Mouse (Mus musculus): ENCODE results near the gene Taf13. TPM values are rescaled to one million over a fixed set of nuclear protein-coding genes. Genes with fewer than 3 reads are reported as not detected.

Taf13 gene
- polyA plus RNA-seq, 1 experiment from 2014 or later = 68.8 TPM

DNA sequence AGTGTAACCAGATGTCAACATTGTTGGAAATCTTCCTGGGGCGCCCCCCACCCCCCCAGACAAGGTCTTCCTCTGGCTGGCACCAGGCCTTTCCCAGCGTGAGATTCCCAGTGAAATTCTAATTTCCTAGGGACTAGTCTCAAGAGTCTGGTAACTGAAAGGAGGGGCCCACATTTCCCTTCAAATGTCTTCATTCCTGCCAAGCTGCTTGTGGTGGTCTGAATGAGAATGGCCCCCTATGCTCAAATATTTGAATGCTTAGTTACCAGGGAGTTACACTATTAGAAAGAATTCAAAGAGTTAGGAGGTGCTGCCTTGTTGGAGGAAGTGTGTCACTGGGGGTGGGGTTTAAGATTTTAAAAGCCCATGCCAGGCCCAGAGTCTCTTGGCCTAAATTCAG lies 16.9 kb downstream of the Taf13 start:
- Histone ChIP-seq H3K27me3 (no peaks in the 10 kb centered on the region), H3K4me1 (replicated peaks) (peaks cover 10% of the 10 kb centered on the region), H3K4me3 (replicated peaks) (no peak overlapping the region), H3K27ac (no peak overlapping the region), H3K36me3 (no peaks in the 10 kb centered on the region), H3K9me3 (no peaks in the 10 kb centered on the region), H3K4me2 (replicated peaks) (no peak overlapping the region), H3K9ac (replicated peaks) (no peak overlapping the region)
- ATAC-seq = no peak
- 26% methylated on average over 2 of the region's 2 CpGs for WGBS

DNA sequence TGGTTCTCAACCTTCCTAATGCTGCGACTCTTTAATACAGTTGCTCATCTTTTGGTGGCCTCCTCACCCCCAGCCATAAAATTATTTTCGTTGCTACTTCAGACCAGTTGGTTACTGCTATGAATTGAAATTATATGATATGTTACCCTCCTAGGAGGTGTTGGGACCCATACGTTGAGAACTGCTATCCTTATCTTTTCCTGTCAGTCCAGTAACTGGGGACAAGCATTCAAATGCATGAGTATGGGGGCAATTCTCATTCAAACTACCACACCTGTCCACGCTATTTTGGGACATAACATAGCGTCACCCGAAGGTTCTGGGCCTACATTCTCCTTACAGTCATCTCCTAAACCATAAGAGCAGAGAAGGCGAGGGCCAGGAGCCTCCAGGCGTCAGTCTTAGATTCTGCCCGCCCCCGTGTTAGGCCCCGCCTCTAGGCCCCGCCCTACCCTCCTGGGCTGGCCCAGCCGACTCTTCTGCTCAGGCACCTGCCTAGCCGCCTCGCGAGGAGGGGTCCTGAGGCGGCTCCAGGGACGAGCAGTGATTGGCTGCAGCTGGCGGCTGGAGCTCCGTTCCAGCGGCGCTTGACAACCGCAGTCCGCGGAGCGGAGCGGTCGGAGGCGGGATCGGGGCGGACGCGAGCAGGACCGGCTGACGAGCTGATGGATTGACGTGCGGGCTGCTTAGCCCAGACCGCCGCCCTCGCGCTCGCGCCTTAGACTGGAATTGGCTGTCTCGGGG lies 19.5 kb downstream of the Taf13 start, which contains the start of gene Wdr47:
Gene Wdr47 (plus strand): TSS at position 494 of the 744 bp plus-strand sequence.
- Histone ChIP-seq H3K27ac (peak within 1 kb of the TSS; percentile 98), H3K9ac (replicated peaks) (peak within 1 kb of the TSS; percentile 97), H3K36me3 (no peaks in the 10 kb centered on the region), H3K27me3 (no peaks in the 10 kb centered on the region), H3K4me3 (replicated peaks) (peak within 1 kb of the TSS; percentile 96), H3K9me3 (no peaks in the 10 kb centered on the region), H3K4me2 (replicated peaks) (peak within 1 kb of the TSS; percentile 70), H3K4me1 (replicated peaks) (peaks cover 17% of the 10 kb centered on the region)
- WGBS = 7% methylated on average over 40 of the region's 44 CpGs
- ATAC-seq = peak; percentile 99

DNA sequence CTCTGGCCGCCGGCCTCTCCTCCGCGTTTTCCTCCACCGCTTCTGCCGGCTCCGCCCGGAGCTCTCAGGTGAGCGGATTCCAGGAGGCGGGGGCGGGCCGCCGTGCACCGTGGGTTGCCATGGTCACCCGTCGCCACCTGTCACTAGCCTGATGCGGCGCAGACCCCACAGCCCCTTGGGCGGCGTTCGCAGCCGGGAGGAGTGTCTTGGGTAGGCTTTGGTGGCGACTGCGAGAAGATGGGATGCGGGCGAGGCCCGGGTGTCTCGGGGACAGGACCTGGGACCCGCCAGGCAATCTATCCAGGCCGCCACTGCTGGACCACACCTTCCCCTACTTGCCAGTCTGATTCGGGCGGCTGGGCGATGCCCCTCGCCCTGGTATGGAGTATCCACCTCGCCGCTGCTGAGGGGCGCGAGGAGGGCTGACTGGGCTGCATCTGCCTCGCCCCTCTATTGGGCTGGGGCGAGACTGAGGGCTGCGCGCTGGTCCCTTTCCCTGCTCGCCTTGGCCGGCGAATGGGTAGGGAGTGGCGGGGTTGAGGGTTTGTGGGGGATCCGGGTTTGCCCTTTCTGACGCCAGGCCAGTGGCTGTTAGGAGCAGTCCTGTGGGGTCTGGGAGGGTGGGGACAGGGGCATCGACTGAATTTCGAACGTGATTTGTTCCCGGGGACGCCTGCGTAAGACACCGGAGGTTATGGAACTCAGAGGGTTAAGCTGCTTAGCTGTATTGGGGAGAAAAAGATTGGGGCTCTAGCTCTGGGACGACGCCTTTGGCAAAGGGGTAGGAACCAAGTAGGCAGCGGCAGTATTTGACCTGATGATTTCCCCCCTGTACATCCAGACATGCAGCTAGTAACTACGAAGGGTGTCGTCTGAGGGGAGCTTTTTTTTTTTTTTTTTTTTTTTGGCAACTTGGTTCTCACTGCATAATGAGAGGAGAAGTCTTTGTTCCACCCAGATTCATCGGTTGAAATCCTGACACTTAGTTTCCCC lies 20.3 kb downstream of the Taf13 start:
- Histone ChIP-seq H3K4me2 (replicated peaks) (peak overlapping the region; percentile 70), H3K36me3 (no peaks in the 10 kb centered on the region), H3K9me3 (no peaks in the 10 kb centered on the region), H3K27ac (peak overlapping the region; percentile 98), H3K4me3 (replicated peaks) (peak overlapping the region; percentile 96), H3K27me3 (no peaks in the 10 kb centered on the region), H3K9ac (replicated peaks) (peak overlapping the region; percentile 97), H3K4me1 (replicated peaks) (peaks cover 19% of the 10 kb centered on the region)
- under 1% methylated on average over 59 of the region's 61 CpGs for WGBS
- peak; percentile 91 for ATAC-seq

DNA sequence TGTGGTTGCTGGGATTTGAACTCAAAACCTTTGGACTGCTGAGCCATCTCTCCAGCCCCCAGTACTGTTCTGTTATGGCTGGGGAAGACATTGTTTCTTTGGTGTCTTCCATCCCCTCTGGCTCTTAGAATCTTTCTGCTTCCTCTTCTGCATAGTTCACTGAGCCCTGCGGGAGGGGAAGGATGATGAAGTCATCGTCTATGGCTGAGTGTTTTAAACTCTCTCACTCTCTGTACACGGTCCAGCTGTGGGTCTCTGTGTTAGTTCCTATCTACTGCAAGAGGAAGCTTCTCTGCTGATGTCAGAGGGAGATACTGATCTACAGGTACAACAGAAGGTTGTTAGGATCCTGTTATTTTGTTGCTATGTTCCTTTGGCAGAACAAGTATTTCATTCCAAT lies 37.4 kb downstream of the Taf13 start:
- Histone ChIP-seq H3K27ac (no peak overlapping the region), H3K27me3 (no peaks in the 10 kb centered on the region), H3K4me2 (replicated peaks) (no peak overlapping the region), H3K9ac (replicated peaks) (no peak overlapping the region), H3K4me1 (replicated peaks) (no peaks in the 10 kb centered on the region), H3K36me3 (peaks cover 37% of the 10 kb centered on the region), H3K4me3 (replicated peaks) (no peak overlapping the region), H3K9me3 (no peaks in the 10 kb centered on the region)
- ATAC-seq = no peak
- 71% methylated on average over 3 of the region's 3 CpGs for WGBS

Small RNAs within 50 kb of the gene (microRNA-seq; reads per million reads assigned to microRNA genes)
- not detected for gene Gm22860

Other genes starting within 250 kb of the Taf13 start
- gene Mybphl, start 206.8 kb upstream of the Taf13 start, polyA plus RNA-seq (2015; fragmentation: Nextera tagmentation; extraction: Ambion mirVana) = not detected in 2 replicates
- gene Psrc1, start 187.9 kb upstream of the Taf13 start, polyA plus RNA-seq (2015; fragmentation: Nextera tagmentation; extraction: Ambion mirVana) = 23.7 and 25.4 TPM in 2 replicates
- gene Celsr2, start 156.1 kb upstream of the Taf13 start, polyA plus RNA-seq (2015; fragmentation: Nextera tagmentation; extraction: Ambion mirVana) = 56.5 and 65.5 TPM in 2 replicates
- 208 and 216 TPM in 2 replicates for gene Sars, start 126.5 kb upstream of the Taf13 start, polyA plus RNA-seq (2015; fragmentation: Nextera tagmentation; extraction: Ambion mirVana)
- 0.58 and 1.3 TPM in 2 replicates for gene 1700013F07Rik, start 37.5 kb upstream of the Taf13 start, polyA plus RNA-seq (2015; fragmentation: Nextera tagmentation; extraction: Ambion mirVana)
- gene 5330417C22Rik, start 35.2 kb upstream of the Taf13 start, polyA plus RNA-seq (2015; fragmentation: Nextera tagmentation; extraction: Ambion mirVana) = 7.5 and 9.8 TPM in 2 replicates
- 66.4 and 67.6 TPM in 2 replicates for gene Tmem167b, start 9.2 kb upstream of the Taf13 start, polyA plus RNA-seq (2015; fragmentation: Nextera tagmentation; extraction: Ambion mirVana)
- gene Wdr47, start 19.6 kb downstream of the Taf13 start, polyA plus RNA-seq (2015; fragmentation: Nextera tagmentation; extraction: Ambion mirVana) = 95.9 and 98.5 TPM in 2 replicates
- 52.3 and 57.5 TPM in 2 replicates for gene Clcc1, start 82.2 kb downstream of the Taf13 start, polyA plus RNA-seq (2015; fragmentation: Nextera tagmentation; extraction: Ambion mirVana)
- gene Gpsm2, start 150.6 kb downstream of the Taf13 start, polyA plus RNA-seq (2015; fragmentation: Nextera tagmentation; extraction: Ambion mirVana) = 40.1 and 40.7 TPM in 2 replicates
- gene Aknad1, start 168.0 kb downstream of the Taf13 start, polyA plus RNA-seq (2015; fragmentation: Nextera tagmentation; extraction: Ambion mirVana) = not detected in 2 replicates